Mouse (Mus musculus): ENCODE measurements at regions not wholly inside any gene's neighbourhood (a gene's known extent, or its start where the extent isn't known, plus 50 kb on each side); places are given as distances from the start of the nearest gene placed in this dataset.
"Not testable (repeated sequence)": the region's sequence is repeated elsewhere in the genome, so short reads cannot be mapped to it uniquely, and the experiment has no call there.

GRCm38 (mm10) chr17:4875086-4876046 lies 118.8 kb upstream of the Arid1b start:
- no peak for DNase-seq (ENCODE audit: low spot score in 2 of 2)

GRCm38 (mm10) chr17:4876431-4876830 lies 117.7 kb upstream of the Arid1b start:
- DNase-seq (ENCODE audit: low spot score in 2 of 2) = no peak

- DNase-seq (ENCODE audit: low spot score in 2 of 2) = peak in 1 of 2 experiments; percentile 22
These were observed 112.7 kb upstream of the Arid1b start for GRCm38 (mm10) chr17:4881473-4881872.

- DNase-seq (ENCODE audit: low spot score in 2 of 2) = no peak
These were observed 110.0 kb upstream of the Arid1b start for GRCm38 (mm10) chr17:4884083-4884482.

GRCm38 (mm10) chr17:4884761-4885160 lies 109.4 kb upstream of the Arid1b start:
- DNase-seq (ENCODE audit: low spot score in 2 of 2) = peak in 1 of 2 experiments; percentile 46

GRCm38 (mm10) chr17:4887331-4887730 lies 106.8 kb upstream of the Arid1b start:
- DNase-seq (ENCODE audit: low spot score in 2 of 2) = not testable (repeated sequence)

- no peak for DNase-seq (ENCODE audit: low spot score in 2 of 2)
These were observed 104.6 kb upstream of the Arid1b start for GRCm38 (mm10) chr17:4889577-4889976.

GRCm38 (mm10) chr17:4890131-4890530 lies 104.0 kb upstream of the Arid1b start:
- DNase-seq (ENCODE audit: low spot score in 2 of 2) = no peak

- DNase-seq (ENCODE audit: low spot score in 2 of 2) = no peak
These were observed 102.6 kb upstream of the Arid1b start for GRCm38 (mm10) chr17:4891576-4891975.

GRCm38 (mm10) chr17:4894756-4895330 lies 99.3 kb upstream of the Arid1b start:
- not testable (repeated sequence) for DNase-seq (ENCODE audit: low spot score in 2 of 2)

- DNase-seq (ENCODE audit: low spot score in 2 of 2) = no peak
These were observed 91.0 kb upstream of the Arid1b start for GRCm38 (mm10) chr17:4903129-4903528.

GRCm38 (mm10) chr17:4906504-4906903 lies 87.6 kb upstream of the Arid1b start:
- DNase-seq (ENCODE audit: low spot score in 2 of 2) = no peak

GRCm38 (mm10) chr17:4907181-4907752 lies 86.9 kb upstream of the Arid1b start:
- DNase-seq (ENCODE audit: low spot score in 2 of 2) = peak in 1 of 2 experiments; percentile 33

GRCm38 (mm10) chr17:4907841-4908571 lies 86.1 kb upstream of the Arid1b start:
- peak; percentile 84 to 91 for DNase-seq (ENCODE audit: low spot score in 2 of 2)

- DNase-seq (ENCODE audit: low spot score in 2 of 2) = peak in 1 of 2 experiments; percentile 37
These were observed 85.6 kb upstream of the Arid1b start for GRCm38 (mm10) chr17:4908572-4908965.

GRCm38 (mm10) chr17:4910182-4910581 lies 84.0 kb upstream of the Arid1b start:
- DNase-seq (ENCODE audit: low spot score in 2 of 2) = no peak

GRCm38 (mm10) chr17:4913001-4913400 lies 81.1 kb upstream of the Arid1b start:
- no peak for DNase-seq (ENCODE audit: low spot score in 2 of 2)

- DNase-seq (ENCODE audit: low spot score in 2 of 2) = no peak
These were observed 74.2 kb upstream of the Arid1b start for GRCm38 (mm10) chr17:4919866-4920495.

- DNase-seq (ENCODE audit: low spot score in 2 of 2) = no peak
These were observed 73.0 kb upstream of the Arid1b start for GRCm38 (mm10) chr17:4921121-4921520.

GRCm38 (mm10) chr17:4928631-4929030 lies 65.5 kb upstream of the Arid1b start:
- DNase-seq (ENCODE audit: low spot score in 2 of 2) = no peak

GRCm38 (mm10) chr17:4935268-4935667 lies 58.9 kb upstream of the Arid1b start:
- no peak for DNase-seq (ENCODE audit: low spot score in 2 of 2)

Data from spleen, postnatal 10 days (tissue).